Mouse (Mus musculus) embryonic facial prominence, embryonic 11.5 days (tissue): ENCODE data around the gene Tas2r119. TPM values are rescaled to one million over a fixed set of nuclear protein-coding genes. Genes with fewer than 3 reads are reported as not detected.

Experiments
- ATAC-seq: fragments of 200-750 bp; cut with Nextera tagmentation; replicated peaks from 2 replicates; pipeline ENCODE4 v1.8.0; 2017; ENCODE audit warnings: low read depth; ENCODE audit not compliant: insufficient number of reproducible peaks, low FRiP score, low TSS enrichment
- DNase-seq: peaks from one replicate; pipeline ENCODE4 v3.0.0-alpha.2; 2015; ENCODE audit warnings: low spot score
- H3K27ac ChIP-seq: fragments of 300-500 bp; sonication (generic); replicated peaks from 2 replicates; pipeline ENCODE4 v1.5.1; 2014; ENCODE audit warnings: mild to moderate bottlenecking, low read depth, low read length, control low read depth
- H3K27me3 ChIP-seq: fragments of 300-500 bp; sonication (generic); 2 replicates; pipeline ENCODE4 v1.6.1; 2014; ENCODE audit warnings: mild to moderate bottlenecking, low read length, moderate library complexity, mixed read lengths; ENCODE audit not compliant: control insufficient read depth, insufficient read depth
- H3K36me3 ChIP-seq: fragments of 300-500 bp; sonication (generic); replicated peaks from 2 replicates; pipeline ENCODE4 v1.6.1; 2014; ENCODE audit warnings: low read depth, mild to moderate bottlenecking, low read length, moderate library complexity, mixed read lengths; ENCODE audit not compliant: control insufficient read depth, insufficient read depth
- H3K4me1 ChIP-seq: fragments of 300-500 bp; sonication (generic); 2 replicates; pipeline ENCODE4 v1.6.1; 2014; ENCODE audit warnings: low read length, mixed read lengths; ENCODE audit not compliant: control insufficient read depth, insufficient read depth
- H3K4me2 ChIP-seq: fragments of 300-500 bp; sonication (generic); 2 replicates; pipeline ENCODE4 v1.6.1; 2014; ENCODE audit warnings: low read depth, mild to moderate bottlenecking, control low read depth, low read length, moderate library complexity
- H3K4me3 ChIP-seq: fragments of 300-500 bp; sonication (generic); 2 replicates; pipeline ENCODE4 v1.5.1; 2014; ENCODE audit warnings: low read depth, low read length, control low read depth
- H3K9ac ChIP-seq: fragments of 300-500 bp; sonication (generic); replicated peaks from 2 replicates; pipeline ENCODE4 v1.6.1; 2014; ENCODE audit warnings: mild to moderate bottlenecking, control low read depth, low read length
- H3K9me3 ChIP-seq: fragments of 300-500 bp; sonication (generic); replicated peaks from 2 replicates; pipeline ENCODE4 v1.6.1; 2016; ENCODE audit warnings: mild to moderate bottlenecking, low read length, inconsistent platforms, mixed read lengths; ENCODE audit not compliant: control insufficient read depth
- WGBS: fragments of 180-500 bp; shearing (Covaris S2); extraction: QIAGEN DNeasy Blood & Tissue Kit; methylation state at CpG from one replicate; pipeline ENCODE4 v1.1.7; 2014; 5-methylcytosine and 5-hydroxymethylcytosine counted together
- polyA plus RNA-seq: library from polyadenylated mRNA; unstranded; fragments of >200 nt; fragmentation: Nextera tagmentation; extraction: Ambion mirVana; gene quantifications from 2 replicates; pipeline ENCODE4 v1.2.1, GENCODE M21; 2014

Gene Tas2r119
- polyA plus RNA-seq = not detected in 2 replicates

GRCm38 (mm10) chr15:32176989-32177388 lies at the start of gene Tas2r119:
Tas2r119 (plus strand) TSS chr15:32177289.
- H3K27me3 ChIP-seq = no peaks in the 10 kb centered on the region
- H3K4me3 ChIP-seq = no peak within 1 kb of the TSS
- WGBS = 85% methylated on average over 4 of the region's 4 CpGs
- ATAC-seq (no peak), DNase-seq (no peak)
- no peaks in the 10 kb centered on the region for H3K4me1 ChIP-seq
- H3K4me2 ChIP-seq = no peak within 1 kb of the TSS
- H3K36me3 ChIP-seq = no peaks in the 10 kb centered on the region
- no peak within 1 kb of the TSS for H3K27ac ChIP-seq
- no peaks in the 10 kb centered on the region for H3K9me3 ChIP-seq
- no peak within 1 kb of the TSS for H3K9ac ChIP-seq

- no peaks in the 10 kb centered on the region for H3K9me3 ChIP-seq
Observed at GRCm38 (mm10) chr15:32132315-32132714, 44.8 kb upstream of the Tas2r119 start.

GRCm38 (mm10) chr15:32141657-32142056 lies 35.4 kb upstream of the Tas2r119 start:
- Histone ChIP-seq H3K9ac (no peak overlapping the region), H3K27ac (no peak overlapping the region)
- ATAC-seq = no peak

More at GRCm38 (mm10) chr15:32132315-32132714, 44.8 kb upstream of the Tas2r119 start:
- Histone ChIP-seq H3K36me3 (no peaks in the 10 kb centered on the region), H3K9ac (no peak overlapping the region), H3K27ac (no peak overlapping the region), H3K27me3 (no peaks in the 10 kb centered on the region), H3K4me2 (no peak overlapping the region), H3K4me1 (no peaks in the 10 kb centered on the region), H3K4me3 (no peak overlapping the region)
- 90% methylated on average over 7 of the region's 7 CpGs for WGBS
- DNase-seq (no peak), ATAC-seq (no peak)

GRCm38 (mm10) chr15:32144269-32144668 lies 32.8 kb upstream of the Tas2r119 start:
- DNase-seq = no peak

More at GRCm38 (mm10) chr15:32141657-32142056, 35.4 kb upstream of the Tas2r119 start:
- Histone ChIP-seq H3K4me1 (no peaks in the 10 kb centered on the region), H3K27me3 (no peaks in the 10 kb centered on the region), H3K4me3 (no peak overlapping the region), H3K9me3 (no peaks in the 10 kb centered on the region), H3K36me3 (no peaks in the 10 kb centered on the region), H3K4me2 (no peak overlapping the region)
- no peak for DNase-seq

GRCm38 (mm10) chr15:32153404-32153803 lies 23.7 kb upstream of the Tas2r119 start:
- Histone ChIP-seq H3K4me3 (no peak overlapping the region), H3K4me2 (no peak overlapping the region), H3K4me1 (no peaks in the 10 kb centered on the region), H3K27ac (no peak overlapping the region), H3K9me3 (no peaks in the 10 kb centered on the region), H3K27me3 (no peaks in the 10 kb centered on the region), H3K36me3 (no peaks in the 10 kb centered on the region), H3K9ac (no peak overlapping the region)
- DNase-seq (no peak), ATAC-seq (no peak)
- WGBS = 76% methylated on average over 2 of the region's 2 CpGs

More at GRCm38 (mm10) chr15:32144269-32144668, 32.8 kb upstream of the Tas2r119 start:
- Histone ChIP-seq H3K9ac (no peak overlapping the region), H3K27ac (no peak overlapping the region), H3K27me3 (no peaks in the 10 kb centered on the region), H3K9me3 (no peaks in the 10 kb centered on the region), H3K4me2 (no peak overlapping the region), H3K4me3 (no peak overlapping the region), H3K36me3 (no peaks in the 10 kb centered on the region), H3K4me1 (no peaks in the 10 kb centered on the region)
- WGBS = 67% methylated on average over 3 of the region's 3 CpGs
- no peak for ATAC-seq

GRCm38 (mm10) chr15:32153857-32154449 lies 23.1 kb upstream of the Tas2r119 start:
- Histone ChIP-seq H3K9ac (no peak overlapping the region), H3K27ac (no peak overlapping the region), H3K4me1 (no peaks in the 10 kb centered on the region), H3K4me2 (no peak overlapping the region), H3K27me3 (no peaks in the 10 kb centered on the region), H3K4me3 (no peak overlapping the region), H3K36me3 (no peaks in the 10 kb centered on the region), H3K9me3 (no peaks in the 10 kb centered on the region)
- 65% methylated on average over 11 of the region's 11 CpGs for WGBS
- no peak for ATAC-seq
- DNase-seq = no peak

- DNase-seq (peak; percentile 55), ATAC-seq (no peak)
- no peak overlapping the region for H3K27ac ChIP-seq
- H3K9ac ChIP-seq = no peak overlapping the region
- WGBS = 53% methylated on average over 5 of the region's 5 CpGs
- H3K36me3 ChIP-seq = no peaks in the 10 kb centered on the region
- H3K9me3 ChIP-seq = no peaks in the 10 kb centered on the region
- H3K4me3 ChIP-seq = no peak overlapping the region
- no peak overlapping the region for H3K4me2 ChIP-seq
- no peaks in the 10 kb centered on the region for H3K4me1 ChIP-seq
- no peaks in the 10 kb centered on the region for H3K27me3 ChIP-seq
Observed at GRCm38 (mm10) chr15:32156126-32156525, 21.0 kb upstream of the Tas2r119 start.

- Histone ChIP-seq H3K4me2 (no peak overlapping the region), H3K4me1 (no peaks in the 10 kb centered on the region), H3K4me3 (no peak overlapping the region), H3K36me3 (no peaks in the 10 kb centered on the region), H3K9ac (no peak overlapping the region), H3K27me3 (no peaks in the 10 kb centered on the region), H3K9me3 (no peaks in the 10 kb centered on the region), H3K27ac (no peak overlapping the region)
- ATAC-seq = no peak
- DNase-seq = no peak
Observed at GRCm38 (mm10) chr15:32160281-32160680, 16.8 kb upstream of the Tas2r119 start.
